Mouse (Mus musculus) CD4-positive, CD25-positive, alpha-beta regulatory T cell, adult 9 weeks (primary cell): Measurements from ENCODE around the gene Lats1. TPM values are rescaled to one million over a fixed set of nuclear protein-coding genes. Genes with fewer than 3 reads are reported as not detected.

ENCODE experiments used
- polyA plus RNA-seq: library from polyadenylated mRNA; unstranded; fragments of 100-300 nt; shearing (Covaris generic); gene quantifications from one replicate; pipeline ENCODE4 v1.2.1, GENCODE M21; 2017

The Lats1 gene
- polyA plus RNA-seq = 2.7 TPM

GRCm38 (mm10) chr10:7680731-7681301 lies at the start of gene Lats1, which contains the start of gene Pcmt1:
Gene Lats1, plus strand, starts transcription at chr10:7681214.
Gene Pcmt1, minus strand, starts transcription at chr10:7681136.

DNA sequence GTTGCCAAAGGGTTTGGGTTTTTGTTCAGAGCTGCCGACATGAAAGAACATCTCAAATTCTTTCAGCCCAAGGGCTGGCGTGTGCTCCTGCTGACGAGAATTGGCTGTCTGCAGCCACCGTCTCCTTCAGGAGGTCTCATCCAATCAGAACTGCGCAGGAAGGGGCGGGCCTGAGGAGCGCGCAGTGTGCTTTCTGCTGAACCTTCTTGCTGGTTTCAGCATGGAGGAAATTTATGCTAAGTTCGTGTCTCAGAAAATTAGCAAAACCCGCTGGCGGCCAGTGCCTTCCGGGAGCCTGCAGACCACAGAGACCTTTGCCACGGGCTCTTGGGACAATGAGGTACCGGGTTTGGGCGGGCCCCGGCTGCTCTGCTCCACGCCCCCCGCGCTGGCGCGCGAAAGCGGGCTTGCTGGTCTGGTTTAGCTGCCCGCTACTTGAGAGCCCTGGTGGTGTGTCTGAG lies 13.6 kb upstream of the Lats1 start, which contains the start of gene Nup43:
Gene Nup43 (plus strand): TSS at position 162 of the 461 bp plus-strand sequence.

GRCm38 (mm10) chr10:7725751-7726500 lies 44.9 kb downstream of the Lats1 start, which contains the start of gene Katna1:
Gene Katna1, plus strand, starts transcription at chr10:7726000.

Other genes with a start within 250 kb of the Lats1 start
- gene Ulbp1, start 207.6 kb upstream of the Lats1 start, polyA plus RNA-seq = 9.7 TPM
- gene Lrp11, start 91.4 kb upstream of the Lats1 start, polyA plus RNA-seq = 0.22 TPM
- 25.8 TPM for gene Nup43, start 13.7 kb upstream of the Lats1 start, polyA plus RNA-seq
- 117 TPM for gene Pcmt1, start 78 bp upstream of the Lats1 start, polyA plus RNA-seq
- 91.3 TPM for gene Katna1, start 44.8 kb downstream of the Lats1 start, polyA plus RNA-seq
- gene Ginm1, start 111.6 kb downstream of the Lats1 start, polyA plus RNA-seq = 70.2 TPM
- gene Ppil4, start 111.7 kb downstream of the Lats1 start, polyA plus RNA-seq = 110 TPM
- gene Zc3h12d, start 151.3 kb downstream of the Lats1 start, polyA plus RNA-seq = 16.0 TPM